Mouse (Mus musculus) retina, adult 2 months (tissue): Measurements from ENCODE around the gene Gtf2ird1.
"Not testable (repeated sequence)": the region's sequence is repeated elsewhere in the genome, so short reads cannot be mapped to it uniquely, and the experiment has no call there.

Source experiments
- DNase-seq: peaks from one replicate; pipeline ENCODE4 v3.0.0-alpha.2; 2012; ENCODE audit warnings: low read depth, low spot score

The Gtf2ird1 gene

DNA sequence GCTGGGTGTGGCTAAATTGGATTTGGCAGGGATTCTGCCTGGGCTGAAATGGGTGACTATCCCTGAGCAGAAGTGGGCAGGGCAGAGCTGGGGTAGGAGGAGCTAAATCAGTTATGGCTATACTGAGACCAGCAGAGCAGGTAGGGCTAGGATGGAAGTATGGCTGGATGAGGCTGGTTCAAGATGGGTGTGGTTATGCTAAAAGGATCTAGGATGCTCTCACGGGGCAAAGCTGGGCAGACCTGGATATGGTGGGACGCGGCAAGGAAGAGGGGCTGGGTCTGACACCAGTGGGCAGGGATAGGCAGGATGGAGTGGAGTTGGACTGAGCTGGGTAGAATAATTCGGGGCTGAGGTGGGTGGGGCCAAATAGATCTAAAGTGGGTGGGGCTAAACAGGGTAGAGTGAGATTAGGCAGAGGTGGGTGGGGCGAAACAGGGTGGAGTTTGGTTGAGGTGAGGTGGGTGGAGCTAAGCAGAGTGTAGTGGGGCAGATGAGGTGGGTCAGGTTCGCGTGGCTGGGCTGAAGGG is 46.1 kb downstream of the Gtf2ird1 start:
- DNase-seq = no peak

DNA sequence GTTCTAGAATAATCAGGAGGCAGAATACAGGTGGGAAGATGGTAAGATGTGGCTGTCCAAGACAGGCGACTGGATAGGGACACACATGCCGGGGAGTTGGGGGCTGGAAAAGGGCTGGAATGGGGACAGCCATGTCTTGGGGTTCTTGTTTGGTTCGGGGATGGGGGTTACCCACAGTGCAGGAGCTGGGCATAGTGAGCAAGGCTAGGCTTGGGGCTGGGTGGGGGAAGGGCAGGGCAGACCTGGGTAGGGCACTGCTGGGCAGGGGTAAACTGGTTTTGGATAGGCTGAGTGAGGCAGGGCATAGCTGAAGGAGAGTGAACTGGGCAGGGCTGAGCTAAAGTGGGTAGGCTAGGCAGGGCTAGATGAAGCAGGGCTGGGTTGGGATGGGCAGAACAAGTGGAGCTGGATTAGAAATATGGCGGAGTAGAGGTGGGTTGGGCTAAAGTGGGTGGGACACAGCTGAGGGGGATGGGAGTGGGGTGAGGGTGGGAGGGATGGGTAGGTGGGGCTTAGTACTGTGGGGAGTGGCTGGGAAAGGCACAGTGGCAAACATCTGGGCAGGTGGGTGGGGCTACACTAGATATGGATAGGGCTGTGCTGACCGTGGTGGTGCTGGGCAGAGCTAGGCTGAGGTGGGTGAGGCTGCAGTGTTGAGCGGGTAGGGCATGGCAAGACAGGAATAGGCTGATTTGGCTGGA is 46.8 kb downstream of the Gtf2ird1 start:
- DNase-seq = no peak

DNA sequence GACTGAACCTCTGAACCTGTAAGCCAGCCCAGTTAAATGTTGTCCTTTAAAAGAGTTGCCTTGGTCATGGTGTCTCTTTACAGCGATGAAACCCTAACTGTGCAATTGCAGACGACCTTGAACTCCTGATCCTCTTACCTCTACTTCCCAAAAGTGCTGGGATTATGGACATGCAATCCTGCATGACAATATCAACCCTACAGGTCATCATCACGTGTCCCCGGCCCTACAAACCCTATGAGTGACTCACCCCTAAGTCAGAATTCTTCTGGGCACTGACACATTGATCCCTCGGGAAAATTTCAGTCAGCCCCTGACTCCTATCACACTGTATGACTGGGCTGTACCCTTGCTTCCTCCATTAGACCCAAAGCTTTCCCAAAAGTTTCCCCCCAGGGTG is 48.4 kb downstream of the Gtf2ird1 start:
- DNase-seq = no peak

DNA sequence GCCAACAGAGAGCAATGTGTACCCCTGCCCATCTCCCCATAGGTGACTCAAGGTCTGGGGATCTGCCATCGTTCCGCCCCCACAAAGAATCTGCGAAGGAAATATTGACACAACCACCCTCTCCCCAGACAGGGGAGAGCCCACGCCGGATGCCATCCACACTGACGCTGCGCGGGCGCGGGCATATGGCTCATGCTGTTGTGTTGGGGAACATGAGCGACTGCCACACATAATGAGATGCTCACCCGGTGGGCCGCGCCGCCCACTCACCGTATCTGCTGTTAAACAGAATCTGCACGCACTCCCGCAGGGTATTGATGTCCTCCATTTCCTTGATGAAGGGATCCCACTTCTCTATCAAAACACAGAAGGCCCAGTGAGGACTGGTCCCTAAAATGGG is 54.7 kb downstream of the Gtf2ird1 start:
- no peak for DNase-seq

DNA sequence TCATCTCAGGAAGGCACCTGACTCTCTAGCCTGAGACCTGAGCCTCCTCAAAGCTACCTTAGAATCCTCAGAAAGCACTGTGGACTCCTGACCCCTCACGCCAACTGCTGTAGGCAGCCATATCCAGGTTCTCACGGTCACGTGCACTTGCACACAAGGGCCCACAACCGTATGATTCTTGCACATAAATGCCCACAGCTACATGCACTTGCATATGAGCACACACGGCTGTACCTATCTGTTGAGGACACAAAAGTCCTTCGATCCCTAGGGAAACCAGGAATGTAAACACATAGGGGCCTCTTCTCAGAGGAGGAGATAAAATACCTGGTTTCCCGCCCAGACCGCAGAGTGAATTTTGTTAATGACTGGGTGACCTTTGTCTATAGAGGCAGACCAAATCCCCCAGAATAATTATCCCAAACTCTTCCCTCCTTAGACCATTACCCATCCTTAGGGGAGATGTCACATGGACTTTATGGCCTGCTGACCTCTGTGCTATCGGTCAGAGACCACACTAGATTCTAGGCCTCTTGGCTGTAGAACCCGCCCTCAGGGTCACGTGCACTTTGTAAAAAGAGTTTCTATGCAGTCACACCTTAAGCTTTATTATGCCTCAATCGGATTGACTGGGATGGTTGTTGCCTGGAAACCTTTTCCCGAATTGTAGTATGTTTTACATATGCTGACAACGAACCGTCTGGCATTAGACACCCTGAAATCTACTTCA is 58.9 kb downstream of the Gtf2ird1 start:
- DNase-seq = no peak

DNA sequence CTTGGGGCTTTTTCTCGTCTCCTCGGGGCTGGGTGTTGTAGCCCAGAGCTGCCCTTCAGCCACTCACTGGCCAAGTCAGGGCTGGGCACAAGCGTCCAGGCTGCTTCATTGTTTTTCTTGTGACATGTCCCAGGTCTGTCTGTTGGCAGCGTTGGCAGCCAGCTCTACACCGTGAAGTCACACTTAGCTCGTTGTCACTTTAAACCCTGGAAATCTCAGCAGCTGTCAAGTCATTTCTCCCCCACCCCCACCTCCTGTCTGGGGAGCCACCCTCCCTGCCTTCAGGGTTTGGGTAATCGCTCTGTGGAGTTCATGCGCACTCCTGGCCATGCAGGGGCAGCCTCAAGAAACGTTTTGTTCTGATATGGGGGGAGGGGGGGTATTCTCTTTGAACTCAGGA is 60.0 kb downstream of the Gtf2ird1 start:
- DNase-seq = no peak

DNA sequence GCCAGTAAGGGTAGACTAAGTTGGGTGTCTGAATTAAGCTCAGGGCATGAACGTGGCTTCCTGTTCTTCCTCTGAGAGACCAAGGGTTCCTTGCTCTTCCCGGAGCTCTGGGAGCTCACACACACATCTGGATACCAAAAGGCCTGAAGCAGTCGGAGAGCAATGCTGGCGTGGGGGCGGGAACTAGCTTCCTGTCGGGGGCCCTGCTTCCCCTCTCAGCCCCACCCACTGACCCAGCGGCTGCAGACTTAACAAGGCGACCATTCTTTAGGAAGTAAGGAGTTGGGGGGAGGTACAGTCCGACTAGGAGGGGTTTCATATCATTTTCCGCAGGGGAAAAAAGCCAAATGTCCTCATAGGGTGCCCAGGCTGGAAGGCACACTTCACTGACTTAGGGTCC is 61.9 kb downstream of the Gtf2ird1 start:
- DNase-seq = no peak

DNA sequence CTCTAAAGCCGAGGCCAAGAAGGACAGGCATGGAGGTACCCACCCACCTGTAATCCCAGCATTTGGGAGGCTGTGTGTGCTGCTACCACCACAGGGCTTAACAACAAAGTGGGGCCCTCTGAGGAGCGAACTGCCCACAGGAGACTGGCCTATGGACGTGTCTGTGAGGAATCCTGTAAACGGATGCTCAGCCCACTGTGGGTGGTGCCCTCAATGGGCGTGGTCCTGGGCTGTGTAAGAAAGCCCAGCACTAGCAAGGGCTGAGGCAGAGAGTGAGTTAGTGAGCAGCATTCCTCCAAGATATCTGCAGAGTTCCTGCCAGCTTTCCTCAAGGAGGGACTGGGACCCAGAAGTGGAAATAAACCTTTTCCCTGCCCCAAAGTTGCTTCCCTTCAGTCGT is 62.9 kb downstream of the Gtf2ird1 start:
- no peak for DNase-seq

DNA sequence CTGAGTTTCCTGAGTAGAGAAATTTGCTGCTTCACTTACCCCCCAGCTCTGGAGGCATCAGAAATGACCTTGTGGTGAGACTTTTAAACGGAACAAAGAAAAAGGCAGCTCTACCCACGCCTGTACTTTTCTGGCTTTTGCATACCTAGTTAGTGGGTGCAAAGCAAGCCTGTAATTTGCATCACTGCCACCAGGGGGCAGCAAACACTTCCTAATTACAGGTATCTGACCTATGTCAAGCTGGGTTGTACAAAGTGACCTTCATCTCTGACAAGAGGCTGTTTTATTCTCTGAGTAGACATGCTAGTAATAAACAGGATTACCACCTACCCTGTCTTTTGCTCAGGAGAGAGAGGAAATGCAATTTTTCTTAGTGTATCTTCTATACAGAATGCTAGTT is 71.4 kb downstream of the Gtf2ird1 start:
- DNase-seq = peak; percentile 52

DNA sequence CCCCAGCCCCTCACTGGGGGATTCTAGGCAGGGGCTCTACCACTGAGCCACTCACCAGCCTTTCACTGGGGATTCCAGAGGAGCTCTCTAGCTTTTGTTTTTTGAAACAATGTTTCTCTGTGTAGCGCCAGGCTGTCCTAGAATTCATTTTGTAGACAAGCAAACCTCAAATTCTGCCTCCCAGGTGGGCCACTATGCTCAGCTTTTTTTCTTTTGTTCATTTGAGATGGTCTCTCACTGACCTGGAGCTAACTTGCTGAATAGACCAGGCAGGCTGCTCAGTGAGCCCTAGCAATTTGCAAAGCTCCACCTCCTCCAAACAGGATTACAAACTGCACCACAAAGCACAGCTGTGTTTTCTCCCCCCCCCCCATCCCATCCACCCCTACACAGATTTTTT is 81.3 kb downstream of the Gtf2ird1 start:
- no peak for DNase-seq

DNA sequence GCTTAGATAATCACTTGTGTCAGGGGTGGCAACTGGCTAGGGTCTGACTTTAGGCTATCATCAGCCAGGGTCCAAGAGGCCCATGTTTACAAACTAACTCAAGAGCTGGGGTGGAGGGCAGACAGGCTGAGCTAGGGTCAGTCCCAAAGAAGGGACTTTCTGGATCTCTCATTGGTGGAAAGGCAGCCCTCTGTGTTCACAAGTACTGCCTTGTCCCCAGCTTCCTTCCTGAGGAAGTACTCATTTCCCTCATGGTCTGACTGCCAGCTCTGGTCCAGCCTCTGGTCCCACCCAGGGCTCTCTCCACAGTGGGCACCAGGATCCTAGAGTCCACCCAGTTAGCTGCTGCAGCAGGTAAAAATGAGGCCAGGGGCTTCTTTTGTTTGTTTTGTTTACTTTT is 82.0 kb downstream of the Gtf2ird1 start:
- no peak for DNase-seq

DNA sequence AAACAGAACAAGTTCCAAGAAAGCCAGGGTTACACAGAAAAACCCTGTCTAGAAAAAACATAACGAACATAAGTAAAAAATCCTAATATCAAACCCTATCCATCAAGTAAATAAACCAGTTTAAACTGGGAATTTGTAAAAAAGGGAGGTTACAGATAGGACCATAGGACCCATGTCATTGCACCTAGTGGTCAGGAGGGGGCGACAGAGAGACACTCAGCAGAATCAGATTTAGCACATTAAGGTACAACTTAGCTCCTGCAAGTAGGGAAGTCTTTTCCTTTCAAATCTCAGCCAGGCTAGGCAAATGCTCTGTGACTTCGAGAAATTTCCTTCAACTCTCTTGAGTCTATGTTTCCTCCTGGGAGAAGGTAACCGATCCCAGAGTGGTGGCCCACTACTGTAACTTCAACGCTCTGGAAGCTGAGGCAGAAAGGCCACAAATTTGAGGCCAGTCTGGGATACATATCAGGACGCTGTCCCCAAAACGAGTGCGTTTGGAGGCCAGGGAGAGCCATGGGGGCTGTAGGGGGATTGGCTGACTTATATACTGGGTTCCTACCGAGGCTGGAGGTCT is 82.5 kb downstream of the Gtf2ird1 start:
- peak; percentile 43 for DNase-seq

DNA sequence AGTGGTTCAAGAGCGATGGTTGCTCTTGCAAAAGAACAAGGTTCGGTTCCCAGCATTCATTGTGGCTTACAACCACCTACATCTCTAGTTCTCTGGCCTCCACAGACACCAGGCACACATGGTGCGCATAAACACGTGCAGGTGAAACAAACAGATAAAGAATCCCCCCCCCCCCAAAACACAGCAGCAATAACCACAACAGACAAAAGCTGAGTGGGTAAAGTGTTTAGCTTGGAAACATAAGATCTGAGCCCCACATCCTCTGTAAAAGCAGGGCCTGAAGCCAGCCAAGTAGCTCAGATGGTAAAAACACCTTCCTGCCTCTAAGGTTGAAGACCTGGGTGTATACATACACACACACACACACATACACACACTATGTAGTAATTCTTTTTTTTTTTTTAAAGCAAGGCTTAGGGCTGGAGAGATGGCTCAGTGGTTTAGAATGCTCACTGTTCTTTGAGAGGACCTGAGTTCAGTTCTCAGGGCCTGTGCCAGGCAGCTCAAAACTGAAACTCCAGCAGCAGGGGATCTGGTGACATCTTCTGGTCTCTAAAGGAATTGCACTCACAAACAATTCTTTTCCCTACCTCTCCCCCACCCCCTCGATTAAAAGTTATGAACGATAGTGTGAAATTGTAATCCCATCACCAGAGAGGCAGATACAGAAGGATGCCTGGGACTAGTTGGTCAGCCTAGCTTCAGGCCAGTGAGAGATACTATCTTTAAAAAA is 83.4 kb downstream of the Gtf2ird1 start:
- DNase-seq = no peak

DNA sequence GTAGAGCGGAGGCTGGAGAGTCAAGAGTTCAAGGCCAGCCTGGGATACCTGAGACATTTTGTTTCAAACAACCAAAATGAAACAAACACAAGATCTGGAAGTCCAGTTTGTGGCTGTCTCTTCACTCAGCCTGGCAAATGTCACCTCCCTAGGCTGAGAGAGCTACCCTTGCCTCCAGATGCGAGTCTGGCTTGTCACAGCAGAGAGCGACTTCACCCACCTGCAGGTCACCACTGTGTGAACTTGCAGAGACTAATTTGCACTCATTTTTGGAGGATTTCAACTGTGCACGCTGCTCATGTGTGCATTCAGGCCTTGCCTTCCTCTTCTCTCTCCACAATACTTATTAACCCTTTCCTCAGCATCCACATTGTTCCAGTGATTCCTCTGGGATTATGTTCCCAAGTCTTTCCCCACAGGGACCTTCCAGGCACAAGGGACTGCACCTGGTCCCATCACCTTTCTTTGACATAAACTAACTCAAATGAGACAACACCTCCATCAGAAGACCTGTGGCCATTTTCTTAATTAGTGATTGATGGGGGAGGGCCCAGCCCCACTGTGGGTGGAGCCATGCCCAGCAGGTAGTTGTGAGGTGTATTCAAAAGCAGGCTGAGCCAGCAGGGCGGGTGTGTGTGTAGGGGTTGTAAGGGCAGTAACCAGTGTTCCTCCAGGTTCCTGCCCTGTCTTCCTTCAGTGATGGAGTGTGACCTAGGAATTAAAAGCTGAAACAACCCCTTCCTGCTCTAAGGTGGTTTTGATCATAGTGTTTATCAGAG is 84.8 kb downstream of the Gtf2ird1 start:
- DNase-seq = no peak

DNA sequence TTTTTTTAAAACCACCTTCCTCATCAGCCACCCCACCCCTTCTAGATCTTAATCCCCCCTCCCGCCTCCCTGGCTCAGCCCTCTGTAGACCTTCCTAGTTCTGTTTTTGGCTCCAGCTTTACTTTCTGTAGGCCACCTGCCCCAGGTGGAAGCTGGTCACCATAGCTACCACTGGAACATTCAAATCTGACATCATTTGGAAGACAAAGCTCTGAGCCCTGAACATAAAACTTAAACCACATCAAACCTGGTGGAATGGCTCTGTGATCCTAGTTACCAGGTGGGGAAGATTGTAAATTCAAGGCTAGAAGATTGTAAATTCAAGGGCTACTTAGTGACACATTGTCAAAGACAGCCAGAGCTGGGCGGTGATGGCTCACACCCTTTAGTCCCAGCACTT is 85.7 kb downstream of the Gtf2ird1 start:
- DNase-seq = no peak

DNA sequence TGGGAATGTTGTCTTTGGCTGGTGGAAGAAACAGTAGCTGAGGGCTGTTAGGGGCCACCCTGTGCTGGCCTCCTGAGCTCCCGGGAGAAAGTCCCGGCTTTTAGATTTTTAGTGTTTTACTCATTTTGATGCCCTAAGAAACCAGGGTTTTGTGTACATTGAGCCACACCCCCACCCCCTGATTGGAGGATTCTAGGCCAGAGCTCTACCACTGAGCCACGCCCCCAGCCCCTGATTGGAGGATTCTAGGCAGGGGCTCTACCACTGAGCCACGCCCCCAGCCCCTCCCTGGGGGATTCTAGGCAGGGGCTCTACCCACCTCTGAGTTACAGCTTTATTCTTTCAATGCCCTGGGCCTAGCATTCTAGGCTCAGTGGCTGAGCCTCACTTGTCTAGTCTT is 97.4 kb downstream of the Gtf2ird1 start:
- no peak for DNase-seq

DNA sequence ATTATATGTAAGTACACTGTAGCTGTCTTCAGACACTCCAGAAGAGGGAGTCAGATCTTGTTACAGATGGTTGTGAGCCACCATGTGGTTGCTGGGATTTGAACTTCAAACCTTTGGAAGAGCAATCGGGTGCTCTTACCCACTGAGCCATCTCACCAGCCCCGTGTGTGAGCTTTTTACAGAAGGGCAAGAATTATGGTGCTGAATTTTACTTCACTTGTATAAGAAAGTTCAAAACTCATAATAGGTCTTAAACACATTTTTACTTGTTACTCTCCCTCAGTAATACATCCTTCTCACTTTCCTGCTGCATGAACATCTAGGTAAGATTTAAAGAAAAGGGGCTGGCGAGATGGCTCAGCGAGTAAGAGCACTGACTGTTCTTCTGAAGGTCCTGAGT is 101.1 kb downstream of the Gtf2ird1 start:
- not testable (repeated sequence) for DNase-seq

DNA sequence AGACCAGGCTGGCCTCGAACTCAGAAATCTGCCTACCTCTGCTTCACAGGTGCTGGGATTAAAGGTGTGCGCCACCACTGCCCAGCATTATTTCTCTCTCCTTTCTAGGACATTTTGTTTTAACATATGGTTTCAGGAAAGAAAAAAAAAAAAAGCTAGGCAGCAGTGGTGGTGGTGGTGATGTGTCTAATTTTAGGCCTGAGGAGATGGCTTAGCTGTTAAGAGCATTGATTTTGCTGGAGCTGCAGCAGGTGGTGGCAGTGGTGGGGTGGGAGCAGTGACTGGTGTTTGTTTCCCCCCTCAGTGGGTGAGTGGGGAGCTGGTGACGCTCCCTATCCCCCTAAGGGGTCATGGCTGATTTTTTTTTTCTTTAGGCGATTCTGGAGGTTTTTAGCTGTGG is 103.4 kb downstream of the Gtf2ird1 start:
- no peak for DNase-seq

DNA sequence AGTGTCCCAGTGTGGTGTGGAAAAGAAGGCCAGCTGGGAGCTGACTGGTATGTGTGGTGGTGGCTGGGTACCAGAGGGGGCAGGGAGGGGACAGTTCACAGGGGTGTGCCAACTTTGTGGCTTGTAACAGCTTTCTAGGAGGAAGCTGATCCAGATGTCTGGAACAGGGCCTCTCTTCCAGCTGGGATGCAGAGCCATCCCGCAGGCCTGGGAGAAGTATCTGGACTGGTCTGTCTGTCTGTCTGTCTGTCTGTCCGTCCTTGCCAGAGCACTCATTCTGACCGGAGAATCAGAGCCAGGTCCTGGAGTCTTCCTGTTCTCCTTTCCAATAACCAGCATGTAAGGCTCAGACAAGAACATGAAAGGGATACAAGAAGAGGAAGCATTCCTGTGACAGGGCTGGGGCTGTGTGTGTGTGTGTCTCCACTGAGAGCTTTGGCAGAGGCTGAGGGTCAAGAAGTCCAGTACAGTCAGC is 104.0 kb downstream of the Gtf2ird1 start:
- DNase-seq = no peak

DNA sequence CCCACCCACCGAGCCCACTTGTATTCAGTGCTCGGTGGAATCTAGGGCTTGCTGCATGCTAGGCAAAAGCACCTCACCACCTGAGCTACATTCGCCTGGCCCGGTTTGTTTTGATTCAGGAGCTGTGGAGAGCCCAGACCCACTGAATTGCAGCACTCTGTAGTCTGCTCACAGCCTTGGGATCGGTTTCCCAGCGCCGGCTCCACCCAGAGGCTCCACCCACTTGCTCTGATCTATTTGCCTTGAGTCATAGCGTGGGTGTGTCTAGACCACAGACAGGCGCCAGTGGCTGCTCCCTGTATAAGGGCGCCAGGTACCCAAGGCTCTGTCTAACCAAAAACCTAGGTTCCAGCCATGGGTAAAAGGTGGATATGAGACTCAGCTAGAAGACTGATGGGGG is 105.9 kb downstream of the Gtf2ird1 start:
- no peak for DNase-seq

DNA sequence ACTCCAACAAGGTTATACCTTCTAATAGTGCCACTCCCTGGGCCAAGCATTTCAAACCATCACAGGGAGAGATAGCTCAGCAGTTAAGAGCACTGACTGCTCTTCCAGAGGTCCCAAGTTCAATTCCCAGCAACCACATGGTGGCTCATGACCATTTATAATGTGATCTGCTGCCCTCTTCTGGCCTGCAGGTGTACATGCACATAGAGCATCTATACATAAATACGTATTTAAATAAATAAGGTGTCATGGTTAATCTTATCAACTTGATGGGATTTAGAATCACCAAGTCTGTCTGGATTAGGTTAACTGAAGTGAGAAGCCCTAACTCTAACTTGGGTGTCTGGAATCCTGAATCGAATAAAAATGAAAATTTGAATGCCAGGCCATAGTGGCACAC is 109.5 kb downstream of the Gtf2ird1 start:
- DNase-seq = peak; percentile 41
